Mouse (Mus musculus) bone marrow, adult 2 months (tissue): ENCODE measurements around the gene Tas1r3.

Source experiments
- CTCF ChIP-seq: fragments of 200-500 bp; IDR thresholded peaks from 2 replicates; pipeline ENCODE4 v1.5.1; 2011; ENCODE audit warnings: low read length, control low read depth; ENCODE audit not compliant: control insufficient read depth, insufficient read depth
- POLR2A ChIP-seq: fragments of 200-500 bp; IDR thresholded peaks from 2 replicates; pipeline ENCODE4 v1.6.1; 2011; ENCODE audit warnings: low read depth, mild to moderate bottlenecking, control low read depth, low read length, borderline replicate concordance; ENCODE audit not compliant: control insufficient read depth

- TF ChIP-seq POLR2A, result peak; percentile 46; the same call in 1 of the 2 replicates
- TF ChIP-seq CTCF, result no peak
Observed at GRCm38 (mm10) chr4:155892017-155892416, 28.9 kb upstream of the Tas1r3 start.
